Mouse (Mus musculus): ENCODE results near the gene Tex52.

DNA sequence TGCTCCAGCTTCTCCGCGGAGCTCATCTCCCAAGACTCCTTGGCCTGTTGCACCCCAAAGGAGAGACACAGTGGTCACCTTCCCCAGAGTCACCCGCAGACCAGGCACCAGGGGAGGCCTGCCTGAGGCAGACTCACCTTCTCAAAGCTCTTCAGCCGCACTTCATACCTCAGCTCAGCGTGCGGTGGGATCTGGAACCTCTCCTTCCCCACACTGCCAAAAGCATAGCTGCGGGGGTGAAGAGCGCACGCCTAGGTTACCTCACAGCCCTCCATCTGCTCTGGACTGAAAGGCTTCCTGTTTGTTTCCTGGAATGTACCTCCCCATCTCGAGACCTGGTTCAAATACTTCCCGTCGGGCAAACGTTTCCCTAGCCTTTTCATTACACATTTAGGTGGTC is 58.3 kb downstream of the Tex52 start:
- TF ChIP-seq CTCF (IDR thresholded peaks at IDR 0.05; ENCODE audit: extremely low read depth, insufficient read length, insufficient replicate concordance, low read depth, low read length): no peak
- TF ChIP-seq POLR2A (IDR thresholded peaks at IDR 0.05; ENCODE audit: low read depth, low read length): no peak
